Mouse (Mus musculus): ENCODE measurements around the gene Doc2b. TPM values are rescaled to one million over a fixed set of nuclear protein-coding genes. Genes with fewer than 3 reads are reported as not detected.

Doc2b gene
- polyA plus RNA-seq, 1 experiment from 2014 or later, result 2.9 TPM

DNA sequence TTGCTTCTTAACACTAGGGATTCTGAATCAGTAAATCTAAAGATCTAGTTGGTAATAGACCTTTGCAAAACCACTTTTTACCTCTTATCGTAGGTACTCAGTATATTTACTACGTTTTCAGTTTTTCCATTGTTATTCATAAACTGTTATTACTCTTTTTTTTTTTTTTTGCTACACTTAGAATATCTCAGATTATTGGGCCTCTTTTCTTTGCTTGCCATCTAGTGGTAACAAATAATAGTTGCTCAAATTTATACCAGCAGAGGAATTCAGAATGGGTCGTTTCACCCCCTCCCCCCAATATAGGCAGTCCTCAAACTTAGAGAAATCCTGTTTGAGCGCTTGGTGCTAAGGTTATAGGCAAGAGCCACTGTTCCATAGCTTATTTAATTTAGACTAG is 44.8 kb downstream of the Doc2b start:
- WGBS, result 84% methylated on average over 4 of the region's 4 CpGs
- H3K9me3 ChIP-seq (ENCODE audit: control insufficient read depth, low read length), result no peaks in the 10 kb centered on the region
- H3K27ac ChIP-seq, result no peak overlapping the region
- no peak for DNase-seq (ENCODE audit: low spot score)
- no peak overlapping the region for H3K4me2 ChIP-seq (replicated peaks)
- H3K9ac ChIP-seq, result no peak overlapping the region
- H3K36me3 ChIP-seq (replicated peaks; ENCODE audit: control insufficient read depth, insufficient read depth), result peaks cover 22% of the 10 kb centered on the region
- ATAC-seq (ENCODE audit: low FRiP score), result no peak
- no peak overlapping the region for H3K4me3 ChIP-seq (replicated peaks; ENCODE audit: low read length)
- H3K27me3 ChIP-seq (ENCODE audit: control insufficient read depth, insufficient read depth, low read length), result no peaks in the 10 kb centered on the region
- H3K4me1 ChIP-seq (replicated peaks; ENCODE audit: control insufficient read depth, insufficient read depth, low read length), result peaks cover 26% of the 10 kb centered on the region; the same call in 1 of the 2 replicates

DNA sequence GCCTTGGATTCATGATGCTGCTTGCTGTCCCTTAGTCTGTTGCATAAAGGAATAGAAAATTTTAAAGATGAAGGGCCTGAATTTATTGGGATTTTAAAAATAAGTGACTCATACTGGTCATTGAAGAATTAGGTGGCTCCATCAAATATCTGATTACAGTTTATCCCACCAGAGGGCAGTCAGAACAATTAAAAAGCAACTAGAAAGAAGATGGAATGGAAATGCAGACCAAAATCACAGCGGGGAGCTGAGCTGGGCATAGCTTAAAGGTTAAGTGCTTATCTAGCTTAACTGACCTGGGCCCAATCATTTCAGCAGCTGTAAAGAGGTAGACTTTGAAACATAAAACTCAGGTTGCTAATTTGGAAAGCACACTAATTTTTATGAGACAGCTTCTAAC is 45.3 kb downstream of the Doc2b start:
- Histone ChIP-seq H3K4me3 (replicated peaks; ENCODE audit: low read length) (no peak overlapping the region), H3K36me3 (replicated peaks; ENCODE audit: control insufficient read depth, insufficient read depth) (peaks cover 17% of the 10 kb centered on the region; the same call in 1 of the 2 replicates), H3K4me2 (replicated peaks) (no peak overlapping the region), H3K27me3 (ENCODE audit: control insufficient read depth, insufficient read depth, low read length) (no peaks in the 10 kb centered on the region), H3K4me1 (replicated peaks; ENCODE audit: control insufficient read depth, insufficient read depth, low read length) (peaks cover 26% of the 10 kb centered on the region; the same call in 1 of the 2 replicates), H3K27ac (no peak overlapping the region), H3K9ac (no peak overlapping the region), H3K9me3 (ENCODE audit: control insufficient read depth, low read length) (no peaks in the 10 kb centered on the region)
- ATAC-seq (ENCODE audit: low FRiP score), result no peak
- 64% methylated on average over 1 of the region's 1 CpGs for WGBS
- DNase-seq (ENCODE audit: low spot score), result no peak

DNA sequence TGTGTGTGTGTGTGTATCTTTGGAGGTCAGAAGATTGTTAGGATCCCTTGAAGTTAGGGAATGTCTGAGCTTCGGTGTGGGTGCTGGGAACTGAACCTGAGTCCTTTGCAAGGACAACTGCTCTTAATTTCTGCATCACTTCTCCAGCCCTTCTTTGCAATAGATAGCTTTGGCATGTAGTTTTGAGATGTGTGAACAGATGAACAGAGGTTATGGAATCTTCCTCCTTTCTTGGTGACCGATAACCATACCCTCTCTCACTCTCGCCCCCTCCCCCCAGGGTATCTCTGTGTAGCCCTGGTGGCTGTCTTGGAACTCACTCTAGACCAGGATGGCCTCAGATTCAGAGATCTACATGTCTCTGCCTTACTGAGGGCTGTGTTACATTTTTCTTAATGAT is 51.1 kb downstream of the Doc2b start:
- Histone ChIP-seq H3K9me3 (ENCODE audit: control insufficient read depth, low read length) (no peaks in the 10 kb centered on the region), H3K9ac (no peak overlapping the region), H3K4me1 (replicated peaks; ENCODE audit: control insufficient read depth, insufficient read depth, low read length) (peaks cover 36% of the 10 kb centered on the region), H3K27me3 (ENCODE audit: control insufficient read depth, insufficient read depth, low read length) (no peaks in the 10 kb centered on the region), H3K36me3 (replicated peaks; ENCODE audit: control insufficient read depth, insufficient read depth) (peaks cover 4% of the 10 kb centered on the region; the same call in 1 of the 2 replicates), H3K27ac (no peak overlapping the region), H3K4me3 (replicated peaks; ENCODE audit: low read length) (no peak overlapping the region), H3K4me2 (replicated peaks) (no peak overlapping the region)
- ATAC-seq (ENCODE audit: low FRiP score) (no peak), DNase-seq (ENCODE audit: low spot score) (no peak)
- WGBS, result 89% methylated on average over 3 of the region's 3 CpGs

DNA sequence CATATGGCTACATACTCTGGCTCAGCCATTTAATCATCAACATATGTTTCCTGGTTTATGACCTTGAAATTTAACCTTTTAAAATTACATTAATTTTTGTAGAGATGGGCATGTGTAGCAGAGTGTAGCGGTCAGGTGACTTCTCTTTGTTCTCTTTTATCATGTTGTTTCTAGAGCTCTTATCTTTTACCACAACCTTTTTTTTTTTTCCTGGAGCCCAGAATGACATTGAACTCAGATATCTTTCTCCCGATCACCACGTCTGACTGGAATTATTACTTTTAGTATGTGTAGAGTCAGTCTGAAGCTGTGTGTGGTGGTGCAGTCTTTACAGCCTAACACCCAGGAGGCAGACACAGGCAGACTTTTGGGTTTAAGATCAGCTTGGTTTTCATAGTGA is 54.2 kb downstream of the Doc2b start:
- WGBS, result 87% methylated on average over 3 of the region's 3 CpGs
- Histone ChIP-seq H3K4me2 (replicated peaks) (no peak overlapping the region), H3K4me3 (replicated peaks; ENCODE audit: low read length) (no peak overlapping the region), H3K27ac (no peak overlapping the region), H3K36me3 (replicated peaks; ENCODE audit: control insufficient read depth, insufficient read depth) (peaks cover 20% of the 10 kb centered on the region), H3K9ac (no peak overlapping the region), H3K9me3 (ENCODE audit: control insufficient read depth, low read length) (no peaks in the 10 kb centered on the region), H3K27me3 (ENCODE audit: control insufficient read depth, insufficient read depth, low read length) (no peaks in the 10 kb centered on the region), H3K4me1 (replicated peaks; ENCODE audit: control insufficient read depth, insufficient read depth, low read length) (peaks cover 33% of the 10 kb centered on the region)
- ATAC-seq (ENCODE audit: low FRiP score) (no peak), DNase-seq (ENCODE audit: low spot score) (no peak)

DNA sequence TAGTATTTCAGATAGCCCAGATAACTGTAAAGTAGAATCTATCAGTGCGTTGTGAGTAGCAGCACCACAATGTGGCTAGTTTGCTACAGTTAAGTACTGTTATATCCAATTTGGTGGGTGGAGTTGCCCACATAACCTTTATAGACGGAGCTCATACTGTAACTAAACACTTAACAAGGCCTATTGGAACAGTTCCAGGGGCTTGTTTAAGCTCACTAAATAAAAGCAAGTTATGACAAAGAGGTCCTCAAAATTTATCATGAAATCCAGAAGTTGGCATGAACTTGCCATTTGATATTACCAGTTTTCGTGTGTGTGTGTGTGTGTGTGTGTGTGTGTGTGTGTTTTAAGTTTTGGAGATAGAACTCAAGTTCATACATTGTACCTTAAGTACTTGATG is 55.6 kb downstream of the Doc2b start:
- Histone ChIP-seq H3K9me3 (ENCODE audit: control insufficient read depth, low read length) (no peaks in the 10 kb centered on the region), H3K36me3 (replicated peaks; ENCODE audit: control insufficient read depth, insufficient read depth) (peaks cover 20% of the 10 kb centered on the region), H3K4me3 (replicated peaks; ENCODE audit: low read length) (no peak overlapping the region), H3K4me1 (replicated peaks; ENCODE audit: control insufficient read depth, insufficient read depth, low read length) (peaks cover 46% of the 10 kb centered on the region), H3K27me3 (ENCODE audit: control insufficient read depth, insufficient read depth, low read length) (no peaks in the 10 kb centered on the region), H3K27ac (no peak overlapping the region), H3K9ac (no peak overlapping the region), H3K4me2 (replicated peaks) (no peak overlapping the region)
- DNase-seq (ENCODE audit: low spot score), result no peak
- ATAC-seq (ENCODE audit: low FRiP score), result no peak
- WGBS, result 84% methylated on average over 3 of the region's 3 CpGs

DNA sequence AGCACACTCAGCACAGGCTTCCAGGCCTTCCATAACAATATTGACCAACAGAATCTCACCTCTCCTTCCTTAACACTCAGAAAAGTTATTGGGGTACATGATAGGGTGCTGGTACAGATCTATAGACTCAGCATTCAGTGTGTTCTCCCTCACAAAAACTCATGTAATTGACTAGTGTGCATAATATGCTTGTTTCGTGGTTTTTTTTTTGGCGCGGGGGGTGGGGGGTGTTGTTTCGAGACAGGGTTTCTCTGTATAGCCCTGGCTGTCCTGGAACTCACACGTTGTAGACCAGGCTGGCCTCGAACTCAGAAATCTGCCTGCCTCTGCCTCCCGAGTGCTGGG is 57.4 kb downstream of the Doc2b start:
- Histone ChIP-seq H3K27me3 (ENCODE audit: control insufficient read depth, insufficient read depth, low read length) (no peaks in the 10 kb centered on the region), H3K36me3 (replicated peaks; ENCODE audit: control insufficient read depth, insufficient read depth) (peaks cover 20% of the 10 kb centered on the region), H3K9me3 (ENCODE audit: control insufficient read depth, low read length) (no peaks in the 10 kb centered on the region), H3K4me1 (replicated peaks; ENCODE audit: control insufficient read depth, insufficient read depth, low read length) (peaks cover 54% of the 10 kb centered on the region), H3K4me3 (replicated peaks; ENCODE audit: low read length) (no peak overlapping the region), H3K27ac (no peak overlapping the region), H3K9ac (no peak overlapping the region), H3K4me2 (replicated peaks) (no peak overlapping the region)
- DNase-seq (ENCODE audit: low spot score), result no peak
- 95% methylated on average over 7 of the region's 7 CpGs for WGBS
- ATAC-seq (ENCODE audit: low FRiP score), result no peak

DNA sequence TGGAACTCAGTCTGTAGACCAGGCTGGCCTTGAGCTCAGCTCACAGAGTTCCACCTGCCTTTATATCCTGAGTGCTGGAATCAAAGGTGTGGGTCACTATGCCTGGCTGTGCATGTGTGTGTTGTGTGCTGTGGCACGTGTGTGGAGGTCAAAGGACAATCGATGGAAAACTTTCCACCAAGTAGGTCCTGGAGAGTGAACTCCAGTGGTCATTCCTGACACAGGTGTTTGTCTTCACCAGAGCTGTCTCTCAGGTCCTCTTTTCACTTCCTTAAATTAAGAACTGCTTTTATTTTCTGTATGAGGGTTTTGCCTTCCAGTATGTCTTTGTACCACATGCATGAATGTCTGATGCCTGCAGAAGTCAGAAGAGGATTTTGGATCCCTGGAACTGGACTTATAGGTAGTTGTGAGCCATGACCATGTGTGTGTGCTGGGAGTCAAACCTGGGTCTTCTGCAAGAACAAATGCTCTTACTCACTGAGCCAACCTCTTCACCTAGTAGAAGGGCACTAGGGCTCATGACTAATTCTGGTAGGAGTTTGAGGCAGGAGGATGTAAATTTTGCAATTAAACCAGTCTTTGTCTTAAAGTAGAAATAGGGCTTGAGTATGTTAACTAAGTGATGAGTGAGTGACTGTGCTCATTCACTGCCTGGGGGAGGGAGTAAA is 57.9 kb downstream of the Doc2b start:
- Histone ChIP-seq H3K9me3 (ENCODE audit: control insufficient read depth, low read length) (no peaks in the 10 kb centered on the region), H3K36me3 (replicated peaks; ENCODE audit: control insufficient read depth, insufficient read depth) (peaks cover 20% of the 10 kb centered on the region), H3K27me3 (ENCODE audit: control insufficient read depth, insufficient read depth, low read length) (no peaks in the 10 kb centered on the region), H3K27ac (no peak overlapping the region), H3K4me1 (replicated peaks; ENCODE audit: control insufficient read depth, insufficient read depth, low read length) (peaks cover 54% of the 10 kb centered on the region), H3K9ac (no peak overlapping the region), H3K4me3 (replicated peaks; ENCODE audit: low read length) (no peak overlapping the region), H3K4me2 (replicated peaks) (no peak overlapping the region)
- 84% methylated on average over 2 of the region's 2 CpGs for WGBS
- no peak for ATAC-seq (ENCODE audit: low FRiP score)
- no peak for DNase-seq (ENCODE audit: low spot score)

DNA sequence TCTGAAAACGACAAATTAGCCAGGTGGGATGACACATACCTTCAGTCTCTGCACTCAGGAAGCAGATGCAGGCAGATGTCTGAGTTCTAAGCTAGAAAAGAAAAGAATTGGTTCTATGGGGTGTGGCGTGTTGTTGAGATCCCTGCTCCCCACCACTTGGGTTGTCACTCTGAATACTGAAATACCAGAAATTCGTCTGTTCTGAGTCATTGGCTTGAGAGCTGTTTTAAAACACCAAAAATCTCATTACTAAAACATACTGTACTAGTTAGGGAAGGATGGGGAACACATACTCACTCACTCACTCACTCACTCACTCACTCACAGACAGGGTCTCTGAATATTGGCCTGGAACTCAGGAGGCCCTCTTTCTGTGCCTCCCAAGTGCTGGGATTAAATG is 58.9 kb downstream of the Doc2b start:
- ATAC-seq (ENCODE audit: low FRiP score) (no peak), DNase-seq (ENCODE audit: low spot score) (no peak)
- Histone ChIP-seq H3K4me2 (replicated peaks) (peak overlapping the region; percentile 38), H3K27ac (no peak overlapping the region; the same call in 1 of the 2 replicates), H3K4me1 (replicated peaks; ENCODE audit: control insufficient read depth, insufficient read depth, low read length) (peaks cover 56% of the 10 kb centered on the region), H3K9me3 (ENCODE audit: control insufficient read depth, low read length) (no peaks in the 10 kb centered on the region), H3K9ac (no peak overlapping the region), H3K27me3 (ENCODE audit: control insufficient read depth, insufficient read depth, low read length) (no peaks in the 10 kb centered on the region), H3K4me3 (replicated peaks; ENCODE audit: low read length) (no peak overlapping the region), H3K36me3 (replicated peaks; ENCODE audit: control insufficient read depth, insufficient read depth) (peaks cover 16% of the 10 kb centered on the region)
- WGBS, result 76% methylated on average over 3 of the region's 3 CpGs

DNA sequence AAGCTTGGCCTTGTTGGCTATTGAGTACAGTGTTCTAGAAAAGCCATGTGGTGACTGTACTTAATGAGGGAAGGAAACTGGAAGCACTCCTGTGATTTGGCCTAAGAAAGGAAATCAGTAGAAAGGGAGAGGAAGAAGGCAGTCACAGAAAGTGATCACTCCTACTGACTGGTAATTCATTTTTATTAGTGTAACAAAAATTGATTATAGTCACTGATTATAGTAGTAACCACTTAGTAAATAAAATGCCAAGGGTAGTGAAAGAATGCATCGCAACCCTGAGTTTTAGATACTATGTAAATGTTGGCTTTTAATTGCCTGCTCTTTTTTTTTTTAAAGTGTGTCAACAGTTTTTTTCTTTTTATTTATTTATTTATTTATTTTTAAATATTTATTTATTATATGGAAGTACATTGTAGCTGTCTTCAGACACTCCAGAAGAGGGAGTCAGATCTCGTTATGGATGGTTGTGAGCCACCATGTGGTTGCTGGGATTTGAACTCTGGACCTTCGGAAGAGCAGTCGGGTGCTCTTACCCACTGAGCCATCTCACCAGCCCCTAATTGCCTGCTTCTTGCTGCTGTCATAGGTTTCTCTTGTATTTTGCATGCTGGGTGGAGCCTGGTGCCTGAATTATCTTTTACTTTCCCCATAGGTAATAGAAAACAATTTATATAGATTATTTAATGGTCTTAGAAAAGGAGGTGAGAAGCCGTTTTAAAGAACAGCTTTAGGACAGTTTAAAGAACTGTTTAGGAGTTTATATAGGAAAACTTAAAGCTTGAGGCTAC is 60.2 kb downstream of the Doc2b start:
- DNase-seq (ENCODE audit: low spot score) (no peak), ATAC-seq (ENCODE audit: low FRiP score) (no peak)
- H3K4me3 ChIP-seq (replicated peaks; ENCODE audit: low read length), result peak overlapping the region; percentile 86
- peaks cover 50% of the 10 kb centered on the region for H3K4me1 ChIP-seq (replicated peaks; ENCODE audit: control insufficient read depth, insufficient read depth, low read length)
- H3K9me3 ChIP-seq (ENCODE audit: control insufficient read depth, low read length), result no peaks in the 10 kb centered on the region
- H3K4me2 ChIP-seq (replicated peaks), result peak overlapping the region; percentile 76
- WGBS, result 76% methylated on average over 5 of the region's 5 CpGs
- peaks cover 16% of the 10 kb centered on the region for H3K36me3 ChIP-seq (replicated peaks; ENCODE audit: control insufficient read depth, insufficient read depth)
- peak overlapping the region; percentile 97; the same call in 1 of the 2 replicates for H3K9ac ChIP-seq
- no peak overlapping the region for H3K27ac ChIP-seq
- H3K27me3 ChIP-seq (ENCODE audit: control insufficient read depth, insufficient read depth, low read length), result no peaks in the 10 kb centered on the region

All from hindbrain, embryonic 14.5 days (tissue).